Mouse (Mus musculus) ovary, adult 18-20 months (tissue): ENCODE data around the gene Rasgrf2.
"Not testable (repeated sequence)": the region's sequence is repeated elsewhere in the genome, so short reads cannot be mapped to it uniquely, and the experiment has no call there.

Experiments used
- DNase-seq: peaks from one replicate; pipeline ENCODE4 v3.0.0; 2022; ENCODE audit warnings: low spot score, mixed read lengths

Rasgrf2 gene

DNA sequence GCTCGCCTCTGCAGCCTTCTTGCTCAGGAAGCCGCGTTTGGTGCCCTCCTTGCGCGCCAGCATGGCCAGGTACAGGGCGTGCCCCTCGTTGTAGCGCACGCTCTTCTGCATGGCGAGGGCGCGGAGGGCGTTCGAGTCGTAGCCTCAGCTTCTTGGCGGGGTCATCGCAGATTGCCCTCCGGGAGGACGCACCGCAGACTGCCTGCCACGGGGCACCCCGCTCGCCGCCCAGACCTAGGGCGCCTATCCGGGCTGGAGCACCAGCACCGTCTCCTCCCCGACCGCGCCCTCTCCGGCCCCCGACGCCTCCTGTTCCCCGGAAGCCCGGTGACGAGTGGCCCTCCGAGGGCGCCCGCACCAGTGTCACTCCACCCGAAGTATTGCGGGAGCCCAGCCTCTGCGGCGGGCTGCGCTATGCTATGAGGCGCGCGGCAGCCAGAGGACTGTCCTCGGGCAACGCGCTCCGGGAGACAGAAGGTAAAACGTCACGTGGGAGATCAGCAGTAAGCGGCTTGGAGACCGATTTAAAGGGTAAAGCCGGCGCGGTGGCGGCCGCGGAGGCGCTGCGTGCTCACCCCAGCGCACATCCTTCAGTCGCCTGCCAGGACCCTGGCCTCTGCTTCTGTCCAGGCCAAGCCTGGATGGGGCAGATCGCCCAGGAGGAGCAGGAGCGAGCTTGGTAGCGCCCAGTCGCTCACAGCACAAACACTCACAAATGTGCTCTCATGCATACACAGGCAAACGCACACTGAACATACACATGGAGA is at the start of gene Rasgrf2:
Gene Rasgrf2 (minus strand): TSS at position 273 of the 767 bp plus-strand sequence.
- DNase-seq: peak; percentile 6

DNA sequence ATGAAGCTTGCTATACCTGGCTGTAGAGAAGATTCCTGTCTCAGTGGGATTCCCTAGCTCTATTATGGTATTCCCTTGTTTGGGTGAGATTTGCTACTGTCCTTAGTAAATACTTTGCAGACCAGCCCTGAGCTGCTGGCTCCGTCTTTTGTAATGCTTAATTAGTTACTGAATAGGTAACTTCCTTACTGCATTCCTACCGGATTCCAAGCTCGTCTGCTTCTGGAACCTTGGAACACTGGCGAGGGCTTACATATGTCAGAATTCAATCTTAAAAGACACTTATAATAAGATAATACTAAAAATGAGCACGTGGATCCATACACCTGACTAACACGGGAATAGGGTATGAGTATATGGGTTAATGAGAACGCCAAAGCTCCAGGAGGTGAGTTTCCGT is 41.2 kb upstream of the Rasgrf2 start:
- DNase-seq: not testable (repeated sequence)

DNA sequence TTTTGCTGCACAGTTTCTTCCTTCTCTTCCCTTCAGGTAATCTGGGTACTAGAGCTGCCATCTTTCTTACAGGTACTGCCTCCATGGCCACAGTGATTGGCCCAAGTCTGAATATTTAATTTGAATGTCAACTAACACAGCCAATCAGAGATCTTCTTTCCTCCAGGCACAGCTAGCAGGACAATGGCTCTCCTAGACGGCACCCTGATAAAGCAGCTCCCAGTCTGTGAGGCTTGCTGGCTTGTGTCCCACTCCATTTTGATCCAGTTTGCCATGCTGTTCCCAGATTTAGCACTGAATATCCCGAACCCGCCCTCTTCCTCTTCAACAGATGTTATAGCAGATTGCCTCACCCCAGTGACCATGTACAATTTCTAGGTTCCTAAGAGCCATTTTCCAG is 19.1 kb upstream of the Rasgrf2 start:
- DNase-seq: no peak

DNA sequence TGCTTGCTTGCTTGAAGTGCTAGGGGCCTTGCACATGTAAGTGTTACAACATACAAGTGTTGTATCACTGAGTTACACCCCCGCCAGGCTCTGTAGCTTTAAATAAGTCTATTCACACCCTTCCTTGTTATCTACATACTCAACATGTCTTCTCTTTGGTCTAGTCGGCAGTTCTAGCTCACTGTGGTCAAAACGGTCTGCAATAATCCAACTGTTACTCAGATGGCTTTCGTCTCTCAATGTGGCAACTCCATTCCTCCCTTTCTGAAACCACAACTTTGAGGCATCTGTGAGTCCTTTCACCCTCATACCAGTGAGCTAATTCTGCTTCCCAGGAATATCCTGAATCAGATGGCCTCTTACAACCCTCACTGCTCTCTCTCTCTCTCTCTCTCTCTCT is 17.4 kb upstream of the Rasgrf2 start:
- no peak for DNase-seq

DNA sequence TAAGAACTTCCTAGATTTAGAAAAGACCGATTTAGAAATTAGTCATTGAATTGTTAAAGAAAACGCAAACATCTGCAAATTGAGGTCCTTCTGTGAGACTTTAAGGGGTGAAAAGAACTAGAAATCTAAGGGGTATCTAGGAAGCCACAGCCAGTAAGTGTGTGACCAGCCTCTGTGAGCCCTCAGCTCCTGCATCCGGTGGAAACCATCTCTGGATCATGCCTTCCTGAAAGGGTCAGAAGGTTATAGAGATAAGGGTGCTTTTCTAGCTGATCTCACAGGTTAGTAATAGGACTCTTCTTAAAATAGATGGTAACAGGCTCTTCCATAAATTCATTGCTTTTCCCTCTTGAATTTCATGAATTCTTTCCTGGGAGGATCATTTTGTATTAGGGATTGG is 3.3 kb upstream of the Rasgrf2 start:
- DNase-seq: no peak

DNA sequence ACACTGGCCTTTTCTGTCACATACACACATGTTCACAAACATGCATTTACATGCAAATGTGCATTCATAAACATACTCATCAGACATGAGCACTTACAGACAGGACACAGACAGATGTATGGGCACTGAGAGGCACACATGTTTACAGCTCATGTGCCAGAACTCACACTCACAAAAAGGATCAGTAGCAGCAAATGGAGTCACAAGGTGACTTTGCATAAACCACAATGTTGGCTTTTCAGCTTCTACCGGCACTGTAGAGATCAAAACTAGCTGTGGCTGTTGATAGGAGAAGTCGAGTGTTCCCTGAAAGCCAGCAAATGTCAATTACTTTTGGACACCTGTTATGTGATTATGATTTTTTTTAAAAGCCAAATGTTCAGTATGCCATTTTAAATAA is 1.1 kb upstream of the Rasgrf2 start:
- no peak for DNase-seq

DNA sequence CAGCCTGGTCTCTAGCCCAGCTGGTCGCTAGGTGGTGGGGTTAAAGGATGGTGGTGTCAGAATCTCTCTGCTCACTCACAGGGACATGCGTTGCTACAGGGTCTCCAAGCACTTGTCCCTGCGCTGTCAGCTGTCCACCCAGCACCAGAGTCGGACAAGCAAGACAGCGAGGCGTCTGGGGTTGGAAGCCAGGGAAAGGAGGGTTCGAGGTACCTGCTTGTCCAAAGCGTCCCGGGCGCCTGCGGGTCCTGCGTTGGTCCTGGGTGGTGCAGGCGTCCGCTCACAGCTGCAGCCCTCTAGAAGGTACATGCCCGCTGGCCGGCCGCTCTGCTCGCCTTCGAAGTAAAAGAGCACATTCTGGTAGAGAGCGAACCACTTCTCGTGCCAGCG is 467 bp downstream of the Rasgrf2 start:
- no peak for DNase-seq

DNA sequence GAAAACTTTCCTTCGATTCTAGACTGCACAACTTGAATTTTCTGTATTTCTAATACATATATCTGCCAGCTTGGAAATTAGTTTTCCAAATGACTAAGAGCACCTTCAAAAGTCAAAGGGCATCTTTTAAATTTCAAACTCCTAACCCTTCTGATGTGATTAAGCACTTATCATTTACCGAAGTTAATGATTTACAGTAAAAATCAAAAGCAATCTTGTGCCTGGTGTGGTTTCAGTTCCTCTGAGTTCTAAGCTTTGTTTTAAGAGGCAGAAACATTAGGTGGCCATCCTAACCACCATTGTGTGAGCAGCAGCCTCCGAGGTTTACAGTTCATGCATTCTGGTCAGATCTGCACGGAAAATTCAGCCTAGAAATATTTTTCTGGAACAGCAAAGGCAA is 1.6 kb downstream of the Rasgrf2 start:
- DNase-seq: no peak

DNA sequence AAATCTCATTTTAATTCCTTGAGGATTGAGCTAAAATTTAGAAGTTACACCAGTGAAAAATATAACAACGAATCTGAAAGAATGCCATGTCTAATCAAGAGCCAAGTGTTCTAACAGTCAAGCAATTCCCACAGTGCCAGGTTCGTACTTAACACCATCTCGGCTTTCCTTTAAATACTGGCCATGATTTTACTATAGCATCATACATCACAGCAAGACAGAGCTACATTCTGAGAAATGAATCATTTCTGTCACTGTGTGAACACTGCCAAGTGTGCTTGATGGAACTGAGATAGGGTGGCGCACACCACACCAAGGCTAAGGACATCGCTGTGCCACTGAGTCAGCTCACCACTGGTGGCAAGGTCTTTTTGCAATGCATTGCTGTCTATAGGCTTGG is 5.6 kb downstream of the Rasgrf2 start:
- DNase-seq: no peak

DNA sequence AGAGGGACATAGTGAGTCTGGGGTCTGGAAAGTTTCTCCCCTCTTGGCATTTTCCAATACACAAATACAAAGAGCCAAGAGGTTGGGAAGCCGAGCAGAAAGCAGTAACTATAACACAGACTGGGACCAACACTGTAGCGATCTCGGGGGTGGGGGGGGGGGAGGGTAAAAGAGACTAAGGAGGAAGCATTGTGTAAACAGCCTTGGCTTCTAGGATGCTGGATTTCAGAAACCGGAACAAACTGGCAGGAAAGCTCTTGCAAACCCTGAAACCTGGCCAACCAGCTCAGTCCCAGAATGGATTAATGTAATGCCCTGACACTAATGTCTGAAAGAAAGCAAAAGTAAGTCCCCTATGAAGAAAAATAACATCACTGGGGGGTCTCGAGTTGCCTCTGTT is 11.8 kb downstream of the Rasgrf2 start:
- DNase-seq: no peak

DNA sequence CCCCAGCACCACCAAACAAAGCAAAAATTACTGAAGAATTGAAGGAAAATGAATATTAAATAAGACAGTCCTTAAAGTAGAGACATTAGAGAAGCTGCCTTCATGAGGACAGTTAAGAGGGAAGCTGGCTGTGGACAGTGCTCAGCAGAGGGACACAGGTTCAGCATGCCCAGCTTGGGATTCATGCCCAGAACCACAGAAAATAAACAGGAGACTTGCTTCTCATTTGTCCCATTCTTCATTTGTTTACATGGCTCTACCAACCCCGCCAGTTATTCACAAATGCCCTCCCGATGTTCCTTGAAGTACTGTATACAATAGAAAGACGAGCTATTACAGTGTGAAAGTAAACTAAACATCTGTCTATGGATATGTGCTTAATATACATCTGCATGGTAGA is 17.4 kb downstream of the Rasgrf2 start:
- DNase-seq: no peak

DNA sequence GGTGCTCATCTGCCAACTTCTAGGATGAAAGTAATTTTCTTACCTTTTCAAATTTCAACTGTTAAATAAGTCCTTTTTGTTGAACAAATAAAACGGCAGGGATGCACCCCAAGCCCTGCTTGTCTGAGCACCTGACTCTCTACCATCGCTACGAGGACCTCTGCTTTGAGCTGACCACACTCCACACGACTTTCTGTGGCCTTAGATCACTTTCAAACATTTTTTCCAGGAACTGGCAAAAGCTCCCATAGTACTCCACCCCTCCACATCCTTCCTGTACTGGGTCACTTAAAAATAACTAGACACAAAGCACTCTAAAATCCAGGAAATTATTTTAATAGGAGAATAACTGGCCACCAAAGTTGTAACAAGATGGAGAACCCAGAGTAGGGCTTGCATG is 23.2 kb downstream of the Rasgrf2 start:
- no peak for DNase-seq

DNA sequence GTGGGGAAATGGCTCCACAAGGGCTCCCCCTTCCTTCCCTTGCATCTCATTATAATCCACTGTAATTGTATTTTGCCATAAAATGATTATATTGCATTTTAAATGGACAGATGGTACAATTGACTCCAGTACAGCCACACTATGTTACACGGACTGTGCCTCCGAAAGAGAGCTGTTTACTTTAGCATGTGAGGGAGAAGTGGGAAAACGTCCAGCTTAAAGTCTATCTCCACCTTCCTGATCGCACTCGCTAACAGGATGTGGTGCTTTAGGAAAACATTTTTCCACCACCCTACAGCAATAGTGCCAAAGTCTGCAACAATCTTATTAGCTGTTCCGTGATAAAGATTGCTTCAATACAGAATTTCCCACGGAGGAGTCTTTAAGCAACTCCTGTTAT is 27.2 kb downstream of the Rasgrf2 start:
- DNase-seq: no peak

DNA sequence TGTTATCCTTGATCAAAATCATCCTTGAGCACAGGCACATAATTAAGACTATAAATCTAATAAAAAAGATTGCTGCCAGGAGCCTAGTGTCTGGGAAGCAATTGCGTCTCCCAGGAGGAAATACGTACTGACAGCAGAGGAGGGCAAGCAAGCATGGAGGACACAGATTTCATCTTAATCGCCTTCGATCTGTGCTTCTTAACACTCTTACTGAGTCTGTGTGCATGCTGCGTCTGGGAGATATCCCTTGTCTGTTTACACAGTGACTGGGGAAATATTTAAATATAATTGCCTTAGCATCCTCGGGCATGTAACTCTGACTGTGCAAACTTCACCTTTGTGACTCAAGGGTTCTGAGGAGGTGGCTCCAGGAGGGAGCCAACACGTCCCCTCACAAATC is 33.0 kb downstream of the Rasgrf2 start:
- DNase-seq: no peak

DNA sequence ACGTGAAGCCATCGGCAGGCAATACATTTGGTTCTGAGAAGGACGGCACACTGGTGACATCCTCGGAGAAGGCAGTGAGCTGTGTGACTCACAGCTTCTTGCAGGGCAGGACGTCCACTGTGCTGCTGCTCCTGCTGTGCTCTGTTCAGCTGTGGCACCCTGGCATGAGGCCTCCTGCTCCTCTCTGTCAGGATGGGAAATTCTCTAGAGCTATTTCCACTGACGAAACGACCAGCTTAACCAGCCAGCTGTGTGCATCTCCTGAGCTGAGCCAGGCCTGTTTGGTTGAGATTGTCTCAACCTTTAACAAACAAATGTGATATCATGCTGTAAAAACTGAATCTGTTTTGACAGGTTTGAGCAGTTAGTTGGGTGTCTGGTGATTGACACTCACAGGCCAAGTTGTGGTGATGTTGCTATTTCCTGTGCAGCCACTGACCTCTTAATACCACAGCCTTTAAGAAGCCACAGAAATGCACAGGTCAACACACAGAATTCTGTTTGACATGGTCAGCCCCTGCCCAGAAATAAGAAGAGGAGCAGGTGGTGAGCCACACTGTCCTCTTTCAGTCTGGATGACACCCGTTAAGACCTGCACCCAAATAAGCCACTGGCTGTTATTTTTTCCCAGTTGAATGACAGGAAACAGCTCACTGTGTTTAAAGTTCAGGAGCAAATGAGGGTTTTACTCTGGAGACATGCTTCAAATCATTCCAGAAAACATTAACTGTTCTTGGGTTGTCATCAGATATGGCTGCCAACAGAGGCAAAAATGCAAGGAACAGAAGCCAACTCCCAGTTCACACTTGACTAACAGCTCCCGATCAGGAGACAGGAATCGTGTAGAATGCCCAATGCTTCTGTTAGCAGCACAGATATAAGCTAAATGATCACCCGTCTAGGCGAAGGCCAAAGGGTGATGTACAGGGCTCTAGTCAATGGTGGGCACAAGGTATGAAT is 36.0 kb downstream of the Rasgrf2 start:
- no peak for DNase-seq

DNA sequence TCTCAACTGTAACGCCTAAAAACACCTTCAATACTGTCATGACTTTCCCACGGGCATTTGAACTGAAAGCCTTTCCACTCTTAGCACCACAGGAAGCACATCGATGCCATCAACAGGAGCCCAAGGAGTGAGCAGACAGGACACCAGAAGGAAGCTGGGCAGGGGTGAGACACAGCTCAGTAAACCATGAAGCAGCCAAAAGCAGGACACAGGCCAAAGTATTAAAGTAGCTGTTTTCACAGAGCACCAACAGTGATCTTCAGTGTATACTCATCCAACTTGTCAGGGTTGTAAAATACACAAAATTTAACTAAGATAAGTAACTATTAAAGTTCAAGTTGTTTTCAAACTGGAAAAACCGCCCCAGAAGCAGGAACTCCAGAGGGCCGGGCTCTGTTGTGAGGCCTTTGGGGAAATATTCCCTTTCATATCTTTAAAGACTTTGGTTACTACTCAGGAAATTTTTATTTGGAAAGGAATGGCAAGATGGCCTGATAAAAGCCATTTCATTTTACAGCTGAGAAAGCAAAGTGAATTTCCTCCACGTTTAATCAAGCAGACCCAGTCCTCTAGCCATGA is 37.7 kb downstream of the Rasgrf2 start:
- DNase-seq: no peak

DNA sequence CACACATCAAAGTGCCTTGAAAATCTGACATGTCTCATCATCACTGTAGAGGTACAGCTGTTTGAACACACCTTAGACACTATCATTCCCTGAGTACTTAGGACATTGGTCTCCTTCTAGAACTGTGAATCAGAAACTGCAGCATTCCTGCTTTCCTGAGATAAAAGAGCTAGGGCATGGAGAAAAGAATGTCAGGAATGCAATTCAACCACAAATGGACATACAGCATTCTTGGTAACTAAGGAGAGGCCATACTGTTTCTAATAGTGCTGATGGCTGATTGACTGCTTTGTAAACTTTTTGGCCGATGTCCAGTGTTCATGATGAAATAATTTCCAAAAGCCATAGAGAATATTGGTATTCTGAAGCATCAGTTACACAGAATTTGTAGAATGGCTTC is 58.3 kb downstream of the Rasgrf2 start:
- DNase-seq: no peak

DNA sequence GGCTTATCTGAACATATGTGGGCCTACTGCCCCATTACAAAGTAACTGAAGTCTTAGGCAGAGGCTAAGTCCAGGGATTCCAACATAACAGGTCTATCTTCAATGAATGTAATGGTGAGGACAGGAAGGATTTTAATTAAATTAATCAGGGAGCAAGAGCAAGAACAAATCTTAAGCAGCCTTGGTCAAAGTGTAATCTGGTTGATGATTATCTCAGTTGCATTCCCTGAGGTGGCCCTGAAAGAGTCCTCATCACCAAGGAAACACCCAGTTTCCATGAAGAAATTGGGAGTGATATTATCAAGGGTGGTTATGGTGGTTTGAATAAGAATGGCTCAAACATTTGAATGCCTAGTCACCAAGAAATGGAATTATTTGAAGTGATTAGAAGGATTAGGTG is 62.8 kb downstream of the Rasgrf2 start:
- no peak for DNase-seq

DNA sequence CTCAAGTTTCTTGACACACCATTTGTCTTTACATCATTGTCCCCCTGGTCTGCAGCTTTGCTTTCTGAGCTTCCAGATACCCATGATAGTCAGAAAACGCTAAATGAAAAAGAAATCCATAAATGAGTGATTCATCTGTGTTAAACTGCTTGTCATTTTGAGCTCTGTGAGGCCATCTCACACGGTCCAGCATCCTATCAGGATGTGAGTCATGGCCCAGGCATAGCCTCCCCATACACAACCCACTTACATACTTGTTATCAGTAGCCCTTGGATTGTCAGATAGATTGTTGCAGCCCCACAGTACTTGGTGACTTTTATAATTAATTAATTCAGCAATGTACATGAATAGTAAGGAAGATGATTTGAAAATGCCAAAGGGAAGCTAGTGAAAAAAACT is 63.6 kb downstream of the Rasgrf2 start:
- DNase-seq: no peak

DNA sequence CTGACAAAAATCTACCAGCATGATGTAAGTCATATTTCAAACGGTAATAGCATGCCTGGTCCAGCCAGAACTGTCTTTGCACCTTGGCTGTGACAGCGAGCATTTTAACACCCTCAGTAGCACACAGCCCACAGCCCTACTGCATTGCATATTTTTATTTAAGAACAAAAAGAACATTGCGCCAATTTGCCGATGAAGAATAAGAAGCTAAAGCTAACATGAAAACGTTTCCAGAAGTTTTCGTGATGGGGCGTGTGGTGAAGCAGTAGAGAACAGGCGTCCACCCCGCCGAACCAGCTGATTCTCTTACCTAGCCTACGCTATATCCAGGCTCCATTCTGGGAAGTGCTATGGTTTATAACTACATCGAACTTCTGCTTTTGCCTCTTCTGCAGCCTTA is 77.7 kb downstream of the Rasgrf2 start:
- no peak for DNase-seq

DNA sequence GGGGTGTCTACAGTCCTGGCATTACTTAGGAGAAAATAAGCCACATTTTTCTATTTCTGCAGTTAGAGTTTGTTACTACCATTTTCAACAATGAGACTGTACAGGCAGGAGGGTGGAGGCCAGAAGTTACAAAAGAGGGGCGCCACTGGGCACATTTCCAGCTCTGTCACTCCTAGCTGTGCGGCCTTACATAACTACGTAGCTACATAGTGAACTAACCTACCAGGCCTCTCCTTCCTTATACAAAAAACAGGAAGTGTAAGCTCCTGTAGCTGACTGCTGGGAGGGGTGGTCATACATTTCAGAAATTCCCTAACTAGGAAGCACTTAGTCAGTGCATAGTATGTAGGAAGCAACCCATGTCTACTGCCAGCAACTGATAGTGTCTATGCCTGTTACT is 78.5 kb downstream of the Rasgrf2 start:
- no peak for DNase-seq

DNA sequence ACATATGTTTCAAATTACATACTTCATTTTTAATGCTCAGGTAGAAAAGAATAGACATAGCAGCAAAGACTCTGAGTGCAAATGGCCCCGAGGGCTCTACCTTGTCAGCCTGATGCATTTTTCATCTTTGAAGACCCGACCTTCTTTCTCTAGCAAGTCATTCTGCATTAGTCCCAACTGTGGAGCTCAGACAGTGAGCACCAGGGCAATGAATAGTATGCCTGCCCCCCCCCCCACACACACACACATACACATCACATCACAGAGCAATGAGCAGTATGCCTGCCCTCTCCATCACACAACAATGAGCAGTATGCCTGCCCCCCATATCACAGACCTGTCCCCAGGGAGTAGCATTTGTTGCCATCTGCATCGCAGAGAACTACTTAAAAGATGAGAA is 80.2 kb downstream of the Rasgrf2 start:
- DNase-seq: no peak
